ENCODE assay signal across 10 mouse cellular contexts in the genomic region with DNA sequence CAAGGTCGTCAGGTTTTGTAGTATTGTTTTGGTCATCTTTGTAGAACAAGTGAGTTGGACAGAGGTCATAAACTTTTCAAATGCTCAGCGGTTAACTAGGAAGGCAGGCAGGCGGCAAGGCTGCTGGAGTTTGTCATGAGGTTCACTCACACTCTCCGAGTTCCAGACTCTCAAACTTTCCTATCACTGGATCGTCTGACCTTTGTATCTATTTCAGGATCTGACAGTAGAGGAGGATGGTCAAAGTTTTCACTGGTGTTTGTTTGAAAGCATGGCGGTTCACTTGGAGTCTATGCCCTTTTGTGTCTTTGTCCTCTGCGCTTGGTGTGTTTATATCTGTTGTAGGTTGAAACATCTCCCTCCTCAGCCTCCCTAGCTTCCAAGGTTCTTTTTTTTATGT.
DNase-seq lines count a peak whose midpoint lies in the region; ATAC-seq lines count a peak whose summit lies in the region.
"Had no signal": no experiment of that assay in that cellular context is flagged by ENCODE, and none has a peak within 500 bp of the region (broad histone marks: within the 10 kb centered on the region; RNA-seq: fewer than 3 reads in every experiment).

No protein-coding gene starts in this region.

- no peaks in the 10 kb centered on the region for H3K27me3 ChIP-seq in kidney, embryonic 16.5 days (ENCODE audit: insufficient read depth, low read length)
- 0 out of 2 replicates have a peak, but pooled peaks cover 3% of the 10 kb centered on the region for H3K27me3 ChIP-seq in forebrain, embryonic 14.5 days (replicated peaks; ENCODE audit: control insufficient read depth, insufficient read depth, low read length)
- H3K27me3 ChIP-seq in midbrain, embryonic 13.5 days: peaks cover 27% of the 10 kb centered on the region

- WGBS in kidney, embryonic 16.5 days: 38% methylated on average over 7 of the region's 7 CpGs
- WGBS in forebrain, embryonic 14.5 days: 64% methylated on average over 7 of the region's 7 CpGs
- 50% methylated on average over 7 of the region's 7 CpGs for WGBS in midbrain, embryonic 13.5 days

- H3K27ac ChIP-seq in kidney, embryonic 16.5 days (ENCODE audit: low read length): no peak overlapping the region
- H3K27ac ChIP-seq in forebrain, embryonic 14.5 days (ENCODE audit: low read depth, low read length): no peak overlapping the region
- no peak overlapping the region for H3K27ac ChIP-seq in midbrain, embryonic 13.5 days

- intact Hi-C loops in left cerebral cortex, postnatal 14 days (cut with DNase I): no loop called here

- H3K36me3 ChIP-seq in kidney, embryonic 16.5 days (ENCODE audit: insufficient read depth, low read length): no peaks in the 10 kb centered on the region
- no peaks in the 10 kb centered on the region for H3K36me3 ChIP-seq in forebrain, embryonic 14.5 days (ENCODE audit: control insufficient read depth, insufficient read depth, low read length)
- no peaks in the 10 kb centered on the region for H3K36me3 ChIP-seq in midbrain, embryonic 13.5 days

- ATAC-seq in kidney, embryonic 16.5 days (ENCODE audit: low FRiP score, low TSS enrichment): no peak
- ATAC-seq in forebrain, embryonic 14.5 days: no peak
- no peak for ATAC-seq in midbrain, embryonic 13.5 days

- H3K9ac ChIP-seq in kidney, embryonic 16.5 days (replicated peaks; ENCODE audit: low read length): no peak overlapping the region
- no peak overlapping the region for H3K9ac ChIP-seq in forebrain, embryonic 14.5 days (ENCODE audit: low read length)
- H3K9ac ChIP-seq in midbrain, embryonic 13.5 days (replicated peaks): no peak overlapping the region

- peak overlapping the region; percentile 98 for H3K4me2 ChIP-seq in kidney, embryonic 16.5 days (replicated peaks; ENCODE audit: low read depth, low read length)
- H3K4me2 ChIP-seq in forebrain, embryonic 14.5 days (ENCODE audit: low read length): peak overlapping the region; percentile 94; the same call in 1 of the 2 replicates
- H3K4me2 ChIP-seq in midbrain, embryonic 13.5 days (replicated peaks): peak overlapping the region; percentile 91

- no peaks in the 10 kb centered on the region for H3K9me3 ChIP-seq in kidney, embryonic 16.5 days (ENCODE audit: low read length)
- H3K9me3 ChIP-seq in forebrain, embryonic 14.5 days (replicated peaks; ENCODE audit: control insufficient read depth, low read length): no peaks in the 10 kb centered on the region
- H3K9me3 ChIP-seq in midbrain, embryonic 13.5 days: no peaks in the 10 kb centered on the region

- peak overlapping the region; percentile 11 for H3K4me3 ChIP-seq in kidney, embryonic 16.5 days (ENCODE audit: low read length)
- H3K4me3 ChIP-seq in forebrain, embryonic 14.5 days (ENCODE audit: low read depth, low read length): no peak overlapping the region
- H3K4me3 ChIP-seq in midbrain, embryonic 13.5 days (replicated peaks): peak overlapping the region; percentile 64

- H3K4me1 ChIP-seq in kidney, embryonic 16.5 days (ENCODE audit: insufficient read depth, low read length): peaks cover 20% of the 10 kb centered on the region
- peaks cover 3% of the 10 kb centered on the region; the same call in 1 of the 2 replicates for H3K4me1 ChIP-seq in forebrain, embryonic 14.5 days (ENCODE audit: control insufficient read depth, insufficient read depth, low read length)
- H3K4me1 ChIP-seq in midbrain, embryonic 13.5 days (replicated peaks): peaks cover 27% of the 10 kb centered on the region

- no peak for DNase-seq in kidney, postnatal 36 days
- peak; percentile 63 for DNase-seq in adipocyte (ENCODE audit: low spot score)
- no peak for DNase-seq in forebrain, embryonic 14.5 days (ENCODE audit: low spot score)
- no peak for DNase-seq in left cerebral cortex, postnatal 14 days (ENCODE audit: low spot score in 2 of 2)
- no peak for DNase-seq in frontal cortex, postnatal 25 days (ENCODE audit: low spot score in 2 of 2)
- no peak for DNase-seq in right cerebral cortex, postnatal 10 days (ENCODE audit: low spot score in 2 of 2)
- DNase-seq: cerebellum, adult 9-11 months; heart, postnatal 4 days had no signal
